Mouse (Mus musculus): ENCODE measurements at regions not wholly inside any gene's neighbourhood (a gene's known extent, or its start where the extent isn't known, plus 50 kb on each side); places are given as distances from the start of the nearest gene placed in this dataset.

DNA sequence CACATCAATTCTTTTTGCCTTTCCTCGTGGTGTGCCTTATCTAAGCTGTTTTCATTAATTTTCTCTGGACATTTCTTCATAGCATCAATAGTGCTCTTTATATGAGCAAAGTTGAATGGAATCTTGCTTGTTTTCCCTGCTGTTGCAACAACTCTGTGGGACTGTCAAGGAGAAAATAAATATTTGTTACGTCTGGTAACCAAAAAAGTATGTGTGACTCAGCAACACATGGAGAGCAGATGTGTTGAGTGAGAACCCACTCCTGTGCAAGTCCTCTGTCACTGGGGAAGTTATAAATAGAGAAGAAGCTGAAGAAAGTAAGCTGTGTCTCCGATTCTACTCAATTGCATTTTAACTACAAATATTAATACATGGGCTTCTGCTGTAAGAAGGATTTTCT is 298.8 kb upstream of the Nova1 start:
- TF ChIP-seq CTCF (conservative IDR thresholded peaks at IDR 0.05; ENCODE audit: insufficient read depth, insufficient read length, low read depth, low read length) (no peak), POLR2A (IDR thresholded peaks at IDR 0.05; ENCODE audit: low read depth, low read length) (no peak)
